Mouse (Mus musculus) kidney, adult 2 months (tissue): ENCODE data around the gene Bcr. TPM values are rescaled to one million over a fixed set of nuclear protein-coding genes. Genes with fewer than 3 reads are reported as not detected.

Experiments used
- DNase-seq: peaks from one replicate; pipeline ENCODE4 v3.0.0; 2021
- H3K27ac ChIP-seq: fragments of 200-500 bp; 2 replicates; pipeline ENCODE4 v1.5.1; 2012; ENCODE audit warnings: low read depth, low read length, control low read depth, inconsistent platforms; ENCODE audit not compliant: insufficient read depth
- H3K27me3 ChIP-seq: fragments of 200-500 bp; replicated peaks from 2 replicates; pipeline ENCODE4 v1.6.1; 2012; ENCODE audit warnings: mild to moderate bottlenecking, moderate library complexity, low read length, inconsistent platforms; ENCODE audit not compliant: control insufficient read depth, insufficient read depth
- H3K36me3 ChIP-seq: fragments of 200-500 bp; 2 replicates; pipeline ENCODE4 v1.6.1; 2012; ENCODE audit warnings: mild to moderate bottlenecking, moderate library complexity, low read length, inconsistent platforms; ENCODE audit not compliant: control insufficient read depth, insufficient read depth
- H3K4me1 ChIP-seq: fragments of 200-500 bp; 2 replicates; pipeline ENCODE4 v1.6.1; 2011; ENCODE audit warnings: low read length; ENCODE audit not compliant: control insufficient read depth, insufficient read depth
- H3K4me3 ChIP-seq: fragments of 200-500 bp; 2 replicates; pipeline ENCODE4 v1.5.1; 2011; ENCODE audit warnings: mild to moderate bottlenecking, low read depth, low read length, control low read depth; ENCODE audit not compliant: insufficient read depth
- CTCF ChIP-seq: fragments of 200-500 bp; conservative IDR thresholded peaks from 2 replicates; pipeline ENCODE4 v1.5.1; 2011; ENCODE audit warnings: low read depth, mild to moderate bottlenecking, control low read depth, low read length, moderate library complexity, mixed read lengths; ENCODE audit not compliant: insufficient read depth, insufficient read length
- POLR2A ChIP-seq: fragments of 200-500 bp; IDR thresholded peaks from one replicate; pipeline ENCODE4 v1.6.1; 2011; ENCODE audit warnings: low read depth, low read length, control low read depth
- whole genome bisulfite sequencing: fragments of 180-500 bp; shearing (Covaris S2); methylation state at CpG from one replicate; pipeline ENCODE4 v1.1.7; 2018; 5-methylcytosine and 5-hydroxymethylcytosine counted together
- polyA plus RNA-seq: library from polyadenylated mRNA; depleted of rRNA; stranded (reverse); fragments of >200 nt; gene quantifications from 2 replicates; pipeline ENCODE4 v1.2.3, GENCODE M21; 2012; rRNA removed

Bcr gene
- polyA plus RNA-seq, 1 experiment = 28.7 TPM

DNA sequence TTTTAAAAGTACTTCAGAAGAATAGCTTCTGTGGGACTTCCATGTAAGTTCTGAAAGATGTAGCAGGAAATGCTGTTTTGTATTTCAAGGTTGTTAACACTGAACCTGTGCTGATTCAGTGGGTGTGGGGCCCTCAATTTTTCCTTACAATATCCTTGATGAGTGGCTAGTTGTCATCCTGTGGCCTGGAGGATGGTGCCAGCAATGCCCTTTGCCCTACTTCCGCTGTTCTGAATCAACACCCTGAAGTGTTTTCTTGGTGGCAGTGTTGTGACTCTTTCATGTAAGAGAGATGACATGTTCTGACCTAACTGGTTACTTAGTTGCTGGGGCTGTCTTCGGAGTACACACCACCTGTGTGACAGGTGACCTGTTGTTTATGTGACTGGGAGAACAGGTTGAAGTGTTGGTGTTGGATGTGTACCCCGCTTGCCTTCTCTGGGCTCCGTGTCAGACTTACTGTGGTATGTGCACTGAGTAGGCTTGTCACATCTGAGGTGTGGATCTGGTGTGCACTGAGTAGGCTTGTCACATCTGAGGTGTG, 172.3 kb downstream of the Bcr start:
- WGBS = 92% methylated on average over 4 of the region's 4 CpGs
- H3K4me3 ChIP-seq = no peak overlapping the region
- DNase-seq = no peak
- TF ChIP-seq CTCF (no peak), POLR2A (no peak)
- H3K36me3 ChIP-seq = no peaks in the 10 kb centered on the region
- 0 out of 2 replicates have a peak, but pooled peaks cover 2% of the 10 kb centered on the region for H3K4me1 ChIP-seq
- no peak overlapping the region for H3K27ac ChIP-seq
- no peaks in the 10 kb centered on the region for H3K27me3 ChIP-seq

DNA sequence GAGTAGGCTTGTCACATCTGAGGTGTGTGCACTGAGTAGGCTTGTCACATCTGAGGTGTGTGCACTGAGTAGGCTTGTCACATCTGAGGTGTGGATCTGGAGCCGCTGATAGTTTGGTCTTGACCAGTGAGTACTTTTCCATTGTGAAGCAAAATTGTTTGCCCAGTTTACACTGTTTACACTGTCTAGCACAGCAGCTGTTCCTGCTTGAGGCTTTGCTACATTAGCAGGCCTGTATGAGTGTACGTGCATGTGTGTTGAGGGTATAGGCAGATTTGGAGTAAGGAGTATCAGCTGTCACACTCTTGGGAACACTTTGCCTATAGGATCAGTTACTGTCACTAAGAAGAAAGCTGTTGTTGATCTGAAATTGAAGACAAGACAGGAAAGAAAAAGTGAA, 173.1 kb downstream of the Bcr start:
- Histone ChIP-seq H3K27me3 (no peaks in the 10 kb centered on the region), H3K4me1 (0 out of 2 replicates have a peak, but pooled peaks cover 2% of the 10 kb centered on the region), H3K4me3 (no peak overlapping the region), H3K27ac (no peak overlapping the region), H3K36me3 (no peaks in the 10 kb centered on the region)
- 68% methylated on average over 2 of the region's 2 CpGs for WGBS
- DNase-seq = no peak
- TF ChIP-seq CTCF = no peak
- no peak for TF ChIP-seq POLR2A

Other genes with a start within 250 kb of the Bcr start
- 4.4 and 5.0 TPM in 2 replicates for gene Gnaz, start 93.4 kb upstream of the Bcr start, polyA plus RNA-seq
- not detected in 2 replicates for gene Rsph14, start 28.0 kb upstream of the Bcr start, polyA plus RNA-seq
- gene Rab36, start 23.5 kb upstream of the Bcr start, polyA plus RNA-seq = 9.5 and 9.9 TPM in 2 replicates
- gene Specc1l, start 151.5 kb downstream of the Bcr start, polyA plus RNA-seq = 14.0 and 15.6 TPM in 2 replicates